Mouse (Mus musculus) MEL-GATA-1-ER (cell line): ENCODE data around the gene Gm17364.
"Not testable (repeated sequence)": the region's sequence is repeated elsewhere in the genome, so short reads cannot be mapped to it uniquely, and the experiment has no call there.

Experiments used
- DNase-seq: peaks from one replicate; pipeline ENCODE4 v3.0.0-alpha.2; 2012; ENCODE audit warnings: low read depth; ENCODE audit errors: extremely low read depth

The Gm17364 gene

GRCm38 (mm10) chr13:41273927-41274650 is at the start of gene Gm17364:
TSS of gene Gm17364 (minus strand) at chr13:41273977.
- DNase-seq = no peak

- DNase-seq = no peak
Measured at GRCm38 (mm10) chr13:41321433-41321832, 47.7 kb upstream of the Gm17364 start.

GRCm38 (mm10) chr13:41320749-41321148 is 47.0 kb upstream of the Gm17364 start:
- DNase-seq = no peak

GRCm38 (mm10) chr13:41302716-41303115 is 28.9 kb upstream of the Gm17364 start:
- DNase-seq = peak; percentile 34

GRCm38 (mm10) chr13:41300037-41300436 is 26.3 kb upstream of the Gm17364 start:
- DNase-seq = no peak

- no peak for DNase-seq
Measured at GRCm38 (mm10) chr13:41298996-41299395, 25.2 kb upstream of the Gm17364 start.

GRCm38 (mm10) chr13:41298533-41298932 is 24.8 kb upstream of the Gm17364 start:
- DNase-seq = no peak

- no peak for DNase-seq
Measured at GRCm38 (mm10) chr13:41296396-41296795, 22.6 kb upstream of the Gm17364 start.

- DNase-seq = no peak
Measured at GRCm38 (mm10) chr13:41295886-41296285, 22.1 kb upstream of the Gm17364 start.

GRCm38 (mm10) chr13:41293595-41293994 is 19.8 kb upstream of the Gm17364 start:
- no peak for DNase-seq

- no peak for DNase-seq
Measured at GRCm38 (mm10) chr13:41291466-41291974, 17.7 kb upstream of the Gm17364 start.

GRCm38 (mm10) chr13:41286285-41286684 is 12.5 kb upstream of the Gm17364 start:
- DNase-seq = no peak

GRCm38 (mm10) chr13:41285448-41285847 is 11.7 kb upstream of the Gm17364 start:
- no peak for DNase-seq

GRCm38 (mm10) chr13:41283256-41283655 is 9.5 kb upstream of the Gm17364 start:
- peak; percentile 41 for DNase-seq

- DNase-seq = no peak
Measured at GRCm38 (mm10) chr13:41280696-41281095, 6.9 kb upstream of the Gm17364 start.

- DNase-seq = no peak
Measured at GRCm38 (mm10) chr13:41267827-41268408, 5.9 kb downstream of the Gm17364 start.

- DNase-seq = no peak
Measured at GRCm38 (mm10) chr13:41263304-41264006, 10.3 kb downstream of the Gm17364 start.

GRCm38 (mm10) chr13:41261617-41262016 is 12.2 kb downstream of the Gm17364 start:
- not testable (repeated sequence) for DNase-seq

- no peak for DNase-seq
Measured at GRCm38 (mm10) chr13:41257851-41258250, 15.9 kb downstream of the Gm17364 start.

- DNase-seq = no peak
Measured at GRCm38 (mm10) chr13:41256962-41257361, 16.8 kb downstream of the Gm17364 start.

- DNase-seq = no peak
Measured at GRCm38 (mm10) chr13:41256126-41256525, 17.7 kb downstream of the Gm17364 start.

GRCm38 (mm10) chr13:41252736-41253135 is 21.0 kb downstream of the Gm17364 start:
- no peak for DNase-seq
